Mouse (Mus musculus) brain, embryonic 14.5 days (tissue): Measurements from ENCODE around the gene Sec63. TPM values are rescaled to one million over a fixed set of nuclear protein-coding genes. Genes with fewer than 3 reads are reported as not detected.

ENCODE experiments used
- DNase-seq: peaks from one replicate; pipeline ENCODE4 v3.0.0-alpha.2; 2011; ENCODE audit warnings: low read depth
- CTCF ChIP-seq: fragments of 200-500 bp; IDR thresholded peaks from 2 replicates; pipeline ENCODE4 v1.5.1; 2012; ENCODE audit warnings: inconsistent platforms, mild to moderate bottlenecking, moderate library complexity, borderline replicate concordance; ENCODE audit not compliant: insufficient read depth, insufficient read length; ENCODE audit errors: extremely low read depth
- POLR2A ChIP-seq: fragments of 200-500 bp; IDR thresholded peaks from 2 replicates; pipeline ENCODE4 v1.6.1; 2012; ENCODE audit warnings: mild to moderate bottlenecking, inconsistent platforms, borderline replicate concordance; ENCODE audit not compliant: poor library complexity, insufficient read depth, insufficient read length, severe bottlenecking; ENCODE audit errors: extremely low read depth
- polyA plus RNA-seq: library from polyadenylated mRNA; depleted of rRNA; stranded (reverse); fragments of >200 nt; gene quantifications from 2 replicates; pipeline ENCODE4 v1.2.3, GENCODE M21; 2012; rRNA removed

Gene Sec63
- 31.9 and 44.3 TPM in 2 replicates for polyA plus RNA-seq

- DNase-seq: peak; percentile 98
- TF ChIP-seq CTCF (no peak), POLR2A (peak; percentile 46; the same call in 1 of the 2 replicates)
Observed at GRCm38 (mm10) chr10:42760999-42761900, at the start of gene Sec63. Gene Sec63, plus strand, starts transcription at chr10:42761496.

- peak; percentile 31 for DNase-seq
- no peak for TF ChIP-seq CTCF
- no peak for TF ChIP-seq POLR2A
Observed at GRCm38 (mm10) chr10:42714676-42715075, 46.6 kb upstream of the Sec63 start.

GRCm38 (mm10) chr10:42715366-42716035 is 45.8 kb upstream of the Sec63 start:
- TF ChIP-seq POLR2A (no peak), CTCF (no peak)
- DNase-seq: peak; percentile 72

GRCm38 (mm10) chr10:42722116-42722515 is 39.2 kb upstream of the Sec63 start:
- no peak for DNase-seq
- TF ChIP-seq CTCF (no peak), POLR2A (no peak)

- no peak for TF ChIP-seq POLR2A
- no peak for TF ChIP-seq CTCF
- peak; percentile 39 for DNase-seq
Observed at GRCm38 (mm10) chr10:42723275-42724232, 37.7 kb upstream of the Sec63 start.

GRCm38 (mm10) chr10:42729607-42730006 is 31.7 kb upstream of the Sec63 start:
- TF ChIP-seq POLR2A: no peak
- TF ChIP-seq CTCF: no peak
- DNase-seq: no peak

GRCm38 (mm10) chr10:42734546-42735060 is 26.7 kb upstream of the Sec63 start:
- no peak for TF ChIP-seq POLR2A
- peak; percentile 56; the same call in 1 of the 2 replicates for TF ChIP-seq CTCF
- DNase-seq: peak; percentile 76

GRCm38 (mm10) chr10:42751813-42752212 is 9.5 kb upstream of the Sec63 start:
- DNase-seq: no peak
- no peak for TF ChIP-seq CTCF
- TF ChIP-seq POLR2A: no peak

GRCm38 (mm10) chr10:42754341-42754740 is 7.0 kb upstream of the Sec63 start:
- no peak for DNase-seq
- TF ChIP-seq CTCF: no peak
- no peak for TF ChIP-seq POLR2A

- TF ChIP-seq CTCF (no peak), POLR2A (no peak)
- no peak for DNase-seq
Observed at GRCm38 (mm10) chr10:42759741-42760140, 1.6 kb upstream of the Sec63 start.

GRCm38 (mm10) chr10:42760329-42760728 is 967 bp upstream of the Sec63 start:
- no peak for DNase-seq
- TF ChIP-seq POLR2A (no peak), CTCF (no peak)
